Mouse (Mus musculus) embryonic fibroblast, embryonic 13.5 days (primary cell): ENCODE data around the gene Hist1h2bh.

Source experiments
- CTCF ChIP-seq: IDR thresholded peaks from 2 replicates; pipeline ENCODE4 v1.5.1; 2011; ENCODE audit warnings: mild to moderate bottlenecking, control low read depth, low read length, moderate library complexity, borderline replicate concordance; ENCODE audit not compliant: insufficient read depth
- POLR2A ChIP-seq: IDR thresholded peaks from 2 replicates; pipeline ENCODE4 v1.6.1; 2011; ENCODE audit warnings: low read depth, mild to moderate bottlenecking, control low read depth, low read length, moderate library complexity

- no peak for TF ChIP-seq CTCF
- no peak for TF ChIP-seq POLR2A
These were observed 21.3 kb upstream of the Hist1h2bh start for GRCm38 (mm10) chr13:23564482-23564881.
